ENCODE assay signal across 19 mouse cellular contexts in the genomic region with DNA sequence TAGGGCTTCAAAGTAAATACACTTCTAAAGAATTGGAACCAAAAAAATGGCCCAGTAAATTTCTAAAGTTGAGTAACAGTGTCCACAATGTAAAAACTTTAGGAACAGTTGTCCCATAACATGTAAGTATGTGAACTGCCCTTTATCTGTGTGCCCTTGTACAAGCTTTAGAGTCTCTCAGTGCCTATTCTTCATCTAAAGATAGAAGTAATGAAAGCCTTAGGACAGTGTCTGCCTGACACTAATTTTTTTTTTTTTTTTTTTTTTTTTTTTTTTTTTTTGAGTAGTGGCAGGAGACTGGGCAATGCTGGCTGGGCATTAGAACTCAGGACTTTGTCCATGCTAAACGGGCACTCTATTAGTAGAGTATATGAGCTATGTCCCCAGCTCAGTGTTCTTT. TPM values are rescaled to one million over a fixed set of nuclear protein-coding genes. Genes with fewer than 3 reads are reported as not detected.
DNase-seq lines count a peak whose midpoint lies in the region; ATAC-seq and TF ChIP-seq lines count a peak whose summit lies in the region.
"Had no signal": no experiment of that assay in that cellular context is flagged by ENCODE, and none has a peak within 500 bp of the region (broad histone marks: within the 10 kb centered on the region; RNA-seq: fewer than 3 reads in every experiment).

No protein-coding gene starts in this region.

- no peak for TF ChIP-seq CTCF in CH12.LX (conservative IDR thresholded peaks at IDR 0.05 in 1 of 2, IDR thresholded peaks at IDR 0.05 in 1 of 2; ENCODE audit: low read depth in 2 of 2, low read length in 2 of 2)

- H3K36me3 ChIP-seq in midbrain, embryonic 11.5 days (ENCODE audit: control insufficient read depth, insufficient read depth, low read length) = no peaks in the 10 kb centered on the region
- H3K36me3 ChIP-seq in midbrain, embryonic 10.5 days = peaks cover 40% of the 10 kb centered on the region
- H3K36me3 ChIP-seq in CH12.LX (replicated peaks in 1 of 2; ENCODE audit: control insufficient read depth in 1 of 2, insufficient read depth in 1 of 2, low read length in 1 of 2) = peaks cover 0 to 15% of the 10 kb centered on the region in 2 experiments

- H3K4me2 ChIP-seq in midbrain, embryonic 11.5 days = no peak overlapping the region
- H3K4me2 ChIP-seq in CH12.LX (ENCODE audit: insufficient read depth, low read depth, poor library complexity, severe bottlenecking) = no peak overlapping the region

- H3K9me3 ChIP-seq in midbrain, embryonic 11.5 days (ENCODE audit: control insufficient read depth, low read length) = no peaks in the 10 kb centered on the region
- no peaks in the 10 kb centered on the region for H3K9me3 ChIP-seq in midbrain, embryonic 10.5 days (replicated peaks)
- H3K9me3 ChIP-seq in CH12.LX (replicated peaks; ENCODE audit: low read length) = no peaks in the 10 kb centered on the region
- H3K9me3 ChIP-seq: G1E had no signal

- H3K9ac ChIP-seq in midbrain, embryonic 11.5 days (ENCODE audit: low read length) = no peak overlapping the region
- H3K9ac ChIP-seq in CH12.LX (ENCODE audit: insufficient read depth, low read depth) = no peak overlapping the region

- 97% methylated on average over 1 of the region's 1 CpGs for WGBS in midbrain, embryonic 11.5 days
- WGBS in midbrain, embryonic 10.5 days = 96% methylated on average over 1 of the region's 1 CpGs

- H3K79me2 ChIP-seq in CH12.LX (replicated peaks; ENCODE audit: control insufficient read depth, extremely low read depth, insufficient read depth, poor library complexity, severe bottlenecking) = no peaks in the 10 kb centered on the region; the same call in 1 of the 2 replicates

- peak; percentile 65 for DNase-seq in midbrain, embryonic 11.5 days (ENCODE audit: low spot score, missing footprints)
- DNase-seq in midbrain, embryonic 10.5 days (ENCODE audit: low spot score) = no peak
- no peak for DNase-seq in CH12.LX (ENCODE audit: extremely low read depth)
- no peak for DNase-seq in layer of hippocampus, postnatal 36 days
- DNase-seq: adrenal gland, adult 2 months; adrenal gland, adult 8-10 months; adrenal gland, postnatal 10 days; adrenal gland, postnatal 14 days; adrenal gland, postnatal 25 days; adrenal gland, postnatal 36 days; B cell, adult 2 months; cerebellum, adult 11 months; cerebellum, adult 11-12 months; cerebellum, adult 18-20 months; cerebellum, adult 2 months had no signal

- no peak for ATAC-seq in midbrain, embryonic 11.5 days (ENCODE audit: low FRiP score)
- ATAC-seq: activated CD4-positive, CD25-positive, alpha-beta regulatory T cell, adult 4 months; CD4-positive, CD25-positive, alpha-beta regulatory T cell, adult 4 months; Patski had no signal

- TF ChIP-seq POLR2A in CH12.LX (IDR thresholded peaks at IDR 0.05; ENCODE audit: low read depth, low read length) = no peak

- peaks cover 8% of the 10 kb centered on the region; the same call in 1 of the 2 replicates for H3K4me1 ChIP-seq in midbrain, embryonic 11.5 days (ENCODE audit: control insufficient read depth, insufficient read depth, low read length)
- peaks cover 17% of the 10 kb centered on the region for H3K4me1 ChIP-seq in midbrain, embryonic 10.5 days
- H3K4me1 ChIP-seq in CH12.LX (ENCODE audit: control insufficient read depth in 1 of 2, insufficient read depth in 2 of 2) = peaks cover 5 to 22% of the 10 kb centered on the region in 2 experiments; a peak in 3 of 4 replicates

- H3K27ac ChIP-seq in midbrain, embryonic 11.5 days (ENCODE audit: low read depth, low read length) = no peak overlapping the region
- no peak overlapping the region for H3K27ac ChIP-seq in midbrain, embryonic 10.5 days (replicated peaks)
- H3K27ac ChIP-seq in CH12.LX (ENCODE audit: insufficient read depth, low read depth) = no peak overlapping the region

- no peak overlapping the region for H3K4me3 ChIP-seq in midbrain, embryonic 11.5 days (ENCODE audit: low read depth, low read length)
- H3K4me3 ChIP-seq in midbrain, embryonic 10.5 days = no peak overlapping the region
- H3K4me3 ChIP-seq in CH12.LX (replicated peaks in 1 of 3; ENCODE audit: low read depth in 2 of 3, low read length in 2 of 3, poor library complexity in 1 of 3) = no peak overlapping the region

- H3K27me3 ChIP-seq in midbrain, embryonic 11.5 days (ENCODE audit: control insufficient read depth, insufficient read depth, low read length) = no peaks in the 10 kb centered on the region
- H3K27me3 ChIP-seq in midbrain, embryonic 10.5 days (ENCODE audit: low read depth, poor library complexity, severe bottlenecking) = no peaks in the 10 kb centered on the region
- H3K27me3 ChIP-seq in CH12.LX (replicated peaks) = no peaks in the 10 kb centered on the region
- H3K27me3 ChIP-seq: Patski had no signal

- no peak for TF ChIP-seq RAD21 in CH12.LX (IDR thresholded peaks at IDR 0.05; ENCODE audit: low read depth, low read length)

- dilution Hi-C loops in CH12.LX (cut with MboI; ENCODE audit: extremely low pct_ligation_motif_present, extremely low pct_unique_long_range_greater_than_20kb, low sequenced_read_pairs) = no loop called here

- in situ Hi-C loops in CH12.LX (cut with MboI; ENCODE audit: low pct_ligation_motif_present, low pct_unique_long_range_greater_than_20kb, low sequenced_read_pairs) = no loop called here

- TF ChIP-seq EP300 in CH12.LX (IDR thresholded peaks at IDR 0.05; ENCODE audit: low read length) = no peak

TF ChIP-seq in CH12.LX, 34 proteins besides CTCF, POLR2A, EP300 and RAD21:
- TF ChIP-seq ZNF384 (IDR thresholded peaks at IDR 0.05; ENCODE audit: low read depth, low read length) (peak; percentile 82), MAX (IDR thresholded peaks at IDR 0.05; ENCODE audit: low read length) (no peak), SIN3A (IDR thresholded peaks at IDR 0.05; ENCODE audit: low read length) (no peak), NELFE (IDR thresholded peaks at IDR 0.05; ENCODE audit: low read depth, low read length) (no peak), MAZ (IDR thresholded peaks at IDR 0.05; ENCODE audit: low read depth, low read length) (no peak), TBP (conservative IDR thresholded peaks at IDR 0.05; ENCODE audit: low read depth, low read length) (no peak), ELF1 (IDR thresholded peaks at IDR 0.05; ENCODE audit: low read depth, low read length) (no peak), UBTF (IDR thresholded peaks at IDR 0.05; ENCODE audit: low read depth, low read length) (no peak), HCFC1 (IDR thresholded peaks at IDR 0.05; ENCODE audit: low read depth, low read length) (no peak)

RNA-seq across cellular contexts. Expression of a gene that starts 2.8 kb away (rescaled TPM):
- polyA plus RNA-seq in midbrain, embryonic 11.5 days (2014; fragmentation: Nextera tagmentation; extraction: Ambion mirVana) = 63.8 and 66.2 TPM in 2 replicates
- polyA plus RNA-seq in midbrain, embryonic 10.5 days (2016; fragmentation: Nextera tagmentation; extraction: Ambion mirVana) = 52.1 and 52.3 TPM in 2 replicates
- total RNA-seq in CH12.LX (2012; rRNA removed) (7.9 and 9.2 TPM in 2 replicates), CH12.LX (2014; rRNA removed) (27.4 and 34.9 TPM in 2 replicates)
- 20.7 and 22.5 TPM in 2 replicates for polyA plus RNA-seq in CH12.LX (2012; ENCODE audit: insufficient read length, low read depth)
- 10 to 100 TPM; 38.9 to 40.8 TPM for total RNA-seq in layer of hippocampus, postnatal 36 days (2021)
